Mouse (Mus musculus) bone marrow macrophage, adult 2 months (primary cell): ENCODE data around the gene Best2. TPM values are rescaled to one million over a fixed set of nuclear protein-coding genes. Genes with fewer than 3 reads are reported as not detected.
A peak's percentile ranks its signal among the peaks of the same experiment; 100 is the strongest.

Experiments used
- H3K27ac ChIP-seq: 2 replicates; pipeline ENCODE4 v1.5.1; 2012; ENCODE audit warnings: low read depth, low read length; ENCODE audit not compliant: insufficient read depth
- H3K4me1 ChIP-seq: 2 replicates; pipeline ENCODE4 v1.6.1; 2012; ENCODE audit warnings: low read length; ENCODE audit not compliant: control insufficient read depth, insufficient read depth
- H3K4me3 ChIP-seq: 2 replicates; pipeline ENCODE4 v1.5.1; 2012; ENCODE audit warnings: mild to moderate bottlenecking, low read length, moderate library complexity; ENCODE audit not compliant: insufficient read depth
- CTCF ChIP-seq: IDR thresholded peaks from 2 replicates; pipeline ENCODE4 v1.5.1; 2012; ENCODE audit warnings: low read depth, mild to moderate bottlenecking, low read length, moderate library complexity
- POLR2A ChIP-seq: IDR thresholded peaks from 2 replicates; pipeline ENCODE4 v1.6.1; 2012; ENCODE audit warnings: mild to moderate bottlenecking, low read depth, low read length, borderline replicate concordance
- polyA plus RNA-seq: library from polyadenylated mRNA; stranded (reverse); fragments of >200 nt; gene quantifications from 2 replicates; pipeline ENCODE4 v1.2.4, GENCODE M21; 2012; ENCODE audit not compliant: missing spikeins, insufficient read depth, insufficient read length

Best2 gene
- polyA plus RNA-seq, 1 experiment: not detected

- Histone ChIP-seq H3K27ac (peak within 1 kb of the TSS; percentile 94), H3K4me1 (peaks cover 37% of the 10 kb centered on the region), H3K4me3 (peak within 1 kb of the TSS; percentile 89)
- peak; percentile 100 for TF ChIP-seq POLR2A
- no peak for TF ChIP-seq CTCF
Observed at GRCm38 (mm10) chr8:84978248-84978940, 35.9 kb downstream of the Best2 start, which contains the start of gene Junb. Gene Junb (minus strand): TSS chr8:84978718.

GRCm38 (mm10) chr8:84977435-84978247 is 36.7 kb downstream of the Best2 start:
- TF ChIP-seq CTCF: no peak
- TF ChIP-seq POLR2A: no peak
- H3K27ac ChIP-seq: peak overlapping the region; percentile 88
- peak overlapping the region; percentile 89 for H3K4me3 ChIP-seq
- H3K4me1 ChIP-seq: peaks cover 31% of the 10 kb centered on the region

- TF ChIP-seq CTCF (no peak), POLR2A (no peak)
- Histone ChIP-seq H3K27ac (peak overlapping the region; percentile 88), H3K4me3 (peak overlapping the region; percentile 89), H3K4me1 (peaks cover 24% of the 10 kb centered on the region)
Observed at GRCm38 (mm10) chr8:84976763-84977434, 37.4 kb downstream of the Best2 start.

- TF ChIP-seq CTCF (no peak), POLR2A (no peak)
Observed at GRCm38 (mm10) chr8:84976031-84976762, 38.1 kb downstream of the Best2 start.

GRCm38 (mm10) chr8:84975434-84975833 is 38.9 kb downstream of the Best2 start:
- Histone ChIP-seq H3K4me1 (peaks cover 12% of the 10 kb centered on the region), H3K4me3 (peak overlapping the region; percentile 89), H3K27ac (peak overlapping the region; percentile 56; the same call in 1 of the 2 replicates)
- TF ChIP-seq CTCF: peak; percentile 78
- no peak for TF ChIP-seq POLR2A

More at GRCm38 (mm10) chr8:84976031-84976762, 38.1 kb downstream of the Best2 start:
- Histone ChIP-seq H3K4me3 (peak overlapping the region; percentile 89), H3K4me1 (peaks cover 17% of the 10 kb centered on the region), H3K27ac (peak overlapping the region; percentile 88)

- H3K4me3 ChIP-seq: 0 out of 2 replicates have a peak overlapping the region, but pooled peaks have one; percentile 5
- peaks cover 12% of the 10 kb centered on the region for H3K4me1 ChIP-seq
- H3K27ac ChIP-seq: peak overlapping the region; percentile 14; the same call in 1 of the 2 replicates
- TF ChIP-seq POLR2A: no peak
- TF ChIP-seq CTCF: no peak
Observed at GRCm38 (mm10) chr8:84974543-84975142, 39.7 kb downstream of the Best2 start.

- TF ChIP-seq POLR2A (no peak), CTCF (no peak)
- H3K27ac ChIP-seq: no peak overlapping the region
- H3K4me1 ChIP-seq: peaks cover 10% of the 10 kb centered on the region
- no peak overlapping the region for H3K4me3 ChIP-seq
Observed at GRCm38 (mm10) chr8:84973803-84974542, 40.4 kb downstream of the Best2 start.

- H3K4me1 ChIP-seq: peaks cover 8% of the 10 kb centered on the region
Observed at GRCm38 (mm10) chr8:84973079-84973478, 41.3 kb downstream of the Best2 start.

More at GRCm38 (mm10) chr8:84973079-84973478, 41.3 kb downstream of the Best2 start:
- no peak for TF ChIP-seq POLR2A
- Histone ChIP-seq H3K27ac (no peak overlapping the region), H3K4me3 (no peak overlapping the region)
